31 mouse cellular contexts compared by ENCODE assay signal in the genomic region with DNA sequence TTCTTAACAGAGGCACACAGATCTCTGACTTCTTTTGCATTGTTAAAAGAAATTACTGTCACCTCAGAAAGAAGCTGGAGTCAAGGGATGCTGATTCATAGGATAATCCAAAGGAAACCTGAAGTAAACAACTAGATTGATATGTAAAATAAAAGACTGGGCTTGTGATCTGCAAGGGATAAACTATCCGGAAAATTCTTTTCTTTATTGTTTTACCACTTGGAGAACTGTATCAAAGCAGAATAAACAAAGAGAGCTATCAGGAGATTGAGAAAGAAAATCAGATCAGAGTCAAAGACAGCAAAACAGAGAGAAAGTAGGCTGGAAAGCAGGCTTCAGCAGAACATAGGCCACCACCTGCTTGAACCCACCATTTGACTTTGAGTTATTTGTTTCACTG.
"Had no signal": no experiment of that assay in that cellular context is flagged by ENCODE, and none has a peak within 500 bp of the region (broad histone marks: within the 10 kb centered on the region; RNA-seq: fewer than 3 reads in every experiment).

No protein-coding gene starts in this region.

- H3K4me1 ChIP-seq: limb, embryonic 10.5 days; limb, embryonic 12.5 days; limb, embryonic 13.5 days; limb, embryonic 15.5 days; liver, embryonic 12.5 days; liver, embryonic 13.5 days; liver, embryonic 15.5 days; lung, embryonic 15.5 days; megakaryocyte, embryonic 14.5 days; midbrain, embryonic 12.5 days; midbrain, embryonic 13.5 days; midbrain, embryonic 15.5 days; neural tube, embryonic 12.5 days had no signal

- H3K36me3 ChIP-seq: limb, embryonic 10.5 days; limb, embryonic 12.5 days; limb, embryonic 13.5 days; limb, embryonic 15.5 days; liver, embryonic 12.5 days; liver, embryonic 13.5 days; liver, embryonic 15.5 days; lung, embryonic 15.5 days; midbrain, embryonic 12.5 days; midbrain, embryonic 13.5 days; midbrain, embryonic 15.5 days; neural tube, embryonic 12.5 days; neural tube, embryonic 13.5 days had no signal

- ATAC-seq: liver, embryonic 12.5 days; liver, postnatal 0 days; lung, postnatal 0 days; midbrain, embryonic 13.5 days; midbrain, embryonic 15.5 days; midbrain, embryonic 16.5 days had no signal

- H3K4me2 ChIP-seq: limb, embryonic 12.5 days; limb, embryonic 13.5 days; limb, embryonic 15.5 days; liver, embryonic 12.5 days; liver, embryonic 13.5 days; liver, embryonic 15.5 days; lung, embryonic 14.5 days; lung, embryonic 15.5 days; midbrain, embryonic 11.5 days; midbrain, embryonic 12.5 days; midbrain, embryonic 13.5 days; midbrain, embryonic 15.5 days; neural tube, embryonic 12.5 days; neural tube, embryonic 13.5 days had no signal

- H3K27ac ChIP-seq: limb, embryonic 10.5 days; limb, embryonic 12.5 days; limb, embryonic 13.5 days; limb, embryonic 15.5 days; liver, embryonic 12.5 days; liver, embryonic 13.5 days; liver, embryonic 14.5 days; liver, embryonic 15.5 days; lung, embryonic 15.5 days; macrophage; midbrain, embryonic 12.5 days; midbrain, embryonic 13.5 days; midbrain, embryonic 15.5 days; neural tube, embryonic 12.5 days; neural tube, embryonic 13.5 days had no signal

- H3K9ac ChIP-seq: limb, embryonic 12.5 days; limb, embryonic 13.5 days; limb, embryonic 15.5 days; liver, embryonic 12.5 days; liver, embryonic 13.5 days; liver, embryonic 14.5 days; liver, embryonic 15.5 days; liver, postnatal 0 days; lung, embryonic 14.5 days; lung, embryonic 15.5 days; midbrain, embryonic 12.5 days; midbrain, embryonic 13.5 days; midbrain, embryonic 15.5 days; neural tube, embryonic 12.5 days; neural tube, embryonic 13.5 days had no signal

- DNase-seq: left cerebral cortex, postnatal 4 days; liver; liver, embryonic 13.5 days; liver, postnatal 0 days; lung, adult 18-20 months; lung, adult 2 months; lung, embryonic 14.5 days; lung, postnatal 10 days; lung, postnatal 14 days; lung, postnatal 36 days; lung, postnatal 4 days; midbrain, embryonic 14.5 days had no signal

- H3K4me3 ChIP-seq: limb, embryonic 10.5 days; limb, embryonic 12.5 days; limb, embryonic 13.5 days; limb, embryonic 15.5 days; liver, embryonic 12.5 days; liver, embryonic 13.5 days; liver, embryonic 15.5 days; lung, embryonic 15.5 days; megakaryocyte, embryonic 14.5 days; midbrain, embryonic 12.5 days; midbrain, embryonic 13.5 days; midbrain, embryonic 15.5 days; myocyte; neural tube, embryonic 12.5 days; neural tube, embryonic 13.5 days had no signal

- H3K27me3 ChIP-seq: limb, embryonic 12.5 days; limb, embryonic 13.5 days; limb, embryonic 15.5 days; liver, embryonic 12.5 days; liver, embryonic 13.5 days; liver, embryonic 15.5 days; lung, embryonic 15.5 days; megakaryocyte, embryonic 14.5 days; midbrain, embryonic 12.5 days; midbrain, embryonic 13.5 days; midbrain, embryonic 15.5 days; neural tube, embryonic 12.5 days; neural tube, embryonic 13.5 days had no signal

- H3K9me3 ChIP-seq: limb, embryonic 10.5 days; limb, embryonic 12.5 days; limb, embryonic 13.5 days; limb, embryonic 15.5 days; liver, embryonic 12.5 days; liver, embryonic 13.5 days; liver, embryonic 15.5 days; lung, embryonic 15.5 days; megakaryocyte, embryonic 14.5 days; midbrain, embryonic 12.5 days; midbrain, embryonic 13.5 days; midbrain, embryonic 15.5 days; neural tube, embryonic 12.5 days; neural tube, embryonic 13.5 days had no signal
